Mouse (Mus musculus) midbrain, postnatal 0 days (tissue): ENCODE data around the gene Gm21954. TPM values are rescaled to one million over a fixed set of nuclear protein-coding genes. Genes with fewer than 3 reads are reported as not detected.

Experiments used
- ATAC-seq: fragments of 200-750 bp; cut with Nextera tagmentation; 2 replicates; pipeline ENCODE4 v1.8.0; 2017; ENCODE audit warnings: moderate number of reproducible peaks, mild to moderate bottlenecking, moderate TSS enrichment, moderate library complexity; ENCODE audit not compliant: low FRiP score
- DNase-seq: peaks from one replicate; pipeline ENCODE4 v3.0.0-alpha.2; 2015; ENCODE audit warnings: low spot score
- H3K27ac ChIP-seq: fragments of 300-500 bp; sonication (generic); 2 replicates; pipeline ENCODE4 v1.5.1; 2014; ENCODE audit warnings: low read depth, mild to moderate bottlenecking, low read length, mixed read lengths
- H3K27me3 ChIP-seq: fragments of 300-500 bp; sonication (generic); 2 replicates; pipeline ENCODE4 v1.6.1; 2014; ENCODE audit warnings: low read length, control low read depth, mixed read lengths; ENCODE audit not compliant: insufficient read depth
- H3K36me3 ChIP-seq: fragments of 300-500 bp; sonication (generic); 2 replicates; pipeline ENCODE4 v1.6.1; 2014; ENCODE audit warnings: low read length, control low read depth, mixed read lengths; ENCODE audit not compliant: insufficient read depth
- H3K4me1 ChIP-seq: fragments of 300-500 bp; sonication (generic); 2 replicates; pipeline ENCODE4 v1.6.1; 2014; ENCODE audit warnings: mild to moderate bottlenecking, control low read depth, antibody characterized with exemption, low read length, mixed read lengths; ENCODE audit not compliant: insufficient read depth
- H3K4me2 ChIP-seq: fragments of 300-500 bp; sonication (generic); 2 replicates; pipeline ENCODE4 v1.6.1; 2014; ENCODE audit warnings: low read depth, mild to moderate bottlenecking, low read length, mixed read lengths; ENCODE audit not compliant: poor library complexity, severe bottlenecking
- H3K4me3 ChIP-seq: fragments of 300-500 bp; sonication (generic); 2 replicates; pipeline ENCODE4 v1.5.1; 2014; ENCODE audit warnings: low read depth, mild to moderate bottlenecking, low read length, moderate library complexity
- H3K9ac ChIP-seq: fragments of 300-500 bp; sonication (generic); replicated peaks from 2 replicates; pipeline ENCODE4 v1.6.1; 2014; ENCODE audit warnings: mild to moderate bottlenecking, low read length, moderate library complexity, mixed read lengths; ENCODE audit not compliant: poor library complexity, severe bottlenecking
- H3K9me3 ChIP-seq: fragments of 300-500 bp; sonication (generic); 2 replicates; pipeline ENCODE4 v1.6.1; 2016; ENCODE audit warnings: low read length, control low read depth
- CTCF ChIP-seq: IDR thresholded peaks from 2 replicates; pipeline ENCODE4 v1.5.1; 2016; ENCODE audit warnings: antibody characterized with exemption, mild to moderate bottlenecking
- WGBS: fragments of 180-500 bp; shearing (Covaris S2); extraction: QIAGEN DNeasy Blood & Tissue Kit; methylation state at CpG from one replicate; pipeline ENCODE4 v1.1.7; 2014; 5-methylcytosine and 5-hydroxymethylcytosine counted together
- polyA plus RNA-seq: library from polyadenylated mRNA; unstranded; fragments of >200 nt; fragmentation: Nextera tagmentation; extraction: Ambion mirVana; gene quantifications from 2 replicates; pipeline ENCODE4 v1.2.1, GENCODE M21; 2015
- total RNA-seq: library from RNA; depleted of rRNA; stranded (reverse); fragments of >200 nt; gene quantifications from 2 replicates; pipeline ENCODE4 v1.2.3, GENCODE M21; 2014

Gene Gm21954
- total and polyA plus RNA-seq, 2 experiments from 2014 or later, result not detected

GRCm38 (mm10) chr3:55447486-55448460 lies 24.2 kb downstream of the Gm21954 start:
- 73% methylated on average over 5 of the region's 5 CpGs for WGBS
- TF ChIP-seq CTCF, result no peak
- H3K9ac ChIP-seq, result no peak overlapping the region
- peak; percentile 84; the same call in 1 of the 2 replicates for ATAC-seq
- DNase-seq, result peak; percentile 91
- H3K4me2 ChIP-seq, result no peak overlapping the region
- H3K4me1 ChIP-seq, result no peaks in the 10 kb centered on the region; the same call in 1 of the 2 replicates
- H3K27ac ChIP-seq, result peak overlapping the region; percentile 57; the same call in 1 of the 2 replicates
- H3K27me3 ChIP-seq, result no peaks in the 10 kb centered on the region
- no peaks in the 10 kb centered on the region for H3K36me3 ChIP-seq
- H3K9me3 ChIP-seq, result no peaks in the 10 kb centered on the region
- H3K4me3 ChIP-seq, result no peak overlapping the region

GRCm38 (mm10) chr3:55446681-55447080 lies 25.3 kb downstream of the Gm21954 start:
- no peaks in the 10 kb centered on the region; the same call in 1 of the 2 replicates for H3K4me1 ChIP-seq
- H3K9me3 ChIP-seq, result no peaks in the 10 kb centered on the region
- no peak overlapping the region for H3K4me2 ChIP-seq
- H3K27me3 ChIP-seq, result no peaks in the 10 kb centered on the region
- DNase-seq (no peak), ATAC-seq (no peak)
- H3K27ac ChIP-seq, result no peak overlapping the region
- WGBS, result 87% methylated on average over 7 of the region's 7 CpGs
- no peak for TF ChIP-seq CTCF
- H3K9ac ChIP-seq, result no peak overlapping the region
- H3K36me3 ChIP-seq, result no peaks in the 10 kb centered on the region
- H3K4me3 ChIP-seq, result no peak overlapping the region

- H3K27ac ChIP-seq, result no peak overlapping the region
- no peaks in the 10 kb centered on the region for H3K27me3 ChIP-seq
- no peak overlapping the region for H3K4me3 ChIP-seq
- no peak overlapping the region for H3K4me2 ChIP-seq
- 92% methylated on average over 2 of the region's 2 CpGs for WGBS
- no peaks in the 10 kb centered on the region for H3K36me3 ChIP-seq
- no peaks in the 10 kb centered on the region for H3K9me3 ChIP-seq
- no peak overlapping the region for H3K9ac ChIP-seq
- no peak for ATAC-seq
- DNase-seq, result no peak
- no peak for TF ChIP-seq CTCF
- peaks cover 5% of the 10 kb centered on the region; the same call in 1 of the 2 replicates for H3K4me1 ChIP-seq
These were observed 28.3 kb downstream of the Gm21954 start for GRCm38 (mm10) chr3:55443725-55444124.

- H3K4me2 ChIP-seq, result no peak overlapping the region
- no peaks in the 10 kb centered on the region for H3K36me3 ChIP-seq
- no peak overlapping the region for H3K9ac ChIP-seq
- no peak overlapping the region for H3K27ac ChIP-seq
- 89% methylated on average over 8 of the region's 8 CpGs for WGBS
- H3K4me1 ChIP-seq, result peaks cover 5% of the 10 kb centered on the region; the same call in 1 of the 2 replicates
- no peaks in the 10 kb centered on the region for H3K9me3 ChIP-seq
- ATAC-seq (no peak), DNase-seq (no peak)
- no peak for TF ChIP-seq CTCF
- H3K27me3 ChIP-seq, result no peaks in the 10 kb centered on the region
- no peak overlapping the region for H3K4me3 ChIP-seq
These were observed 28.7 kb downstream of the Gm21954 start for GRCm38 (mm10) chr3:55443271-55443670.

GRCm38 (mm10) chr3:55442012-55442645 lies 29.9 kb downstream of the Gm21954 start:
- H3K27ac ChIP-seq, result 0 out of 2 replicates have a peak overlapping the region, but pooled peaks have one; percentile 4
- 72% methylated on average over 11 of the region's 11 CpGs for WGBS
- no peak for ATAC-seq

More at GRCm38 (mm10) chr3:55442012-55442645, 29.9 kb downstream of the Gm21954 start:
- Histone ChIP-seq H3K4me2 (no peak overlapping the region), H3K4me1 (peaks cover 5% of the 10 kb centered on the region; the same call in 1 of the 2 replicates), H3K4me3 (no peak overlapping the region), H3K9me3 (no peaks in the 10 kb centered on the region), H3K27me3 (no peaks in the 10 kb centered on the region), H3K36me3 (no peaks in the 10 kb centered on the region), H3K9ac (no peak overlapping the region)
- TF ChIP-seq CTCF, result no peak
- no peak for DNase-seq
